Mouse (Mus musculus): ENCODE data around the gene Ikzf2. TPM values are rescaled to one million over a fixed set of nuclear protein-coding genes. Genes with fewer than 3 reads are reported as not detected.

Gene Ikzf2
- polyA plus RNA-seq, 1 experiment from 2014 or later: 3.4 TPM

DNA sequence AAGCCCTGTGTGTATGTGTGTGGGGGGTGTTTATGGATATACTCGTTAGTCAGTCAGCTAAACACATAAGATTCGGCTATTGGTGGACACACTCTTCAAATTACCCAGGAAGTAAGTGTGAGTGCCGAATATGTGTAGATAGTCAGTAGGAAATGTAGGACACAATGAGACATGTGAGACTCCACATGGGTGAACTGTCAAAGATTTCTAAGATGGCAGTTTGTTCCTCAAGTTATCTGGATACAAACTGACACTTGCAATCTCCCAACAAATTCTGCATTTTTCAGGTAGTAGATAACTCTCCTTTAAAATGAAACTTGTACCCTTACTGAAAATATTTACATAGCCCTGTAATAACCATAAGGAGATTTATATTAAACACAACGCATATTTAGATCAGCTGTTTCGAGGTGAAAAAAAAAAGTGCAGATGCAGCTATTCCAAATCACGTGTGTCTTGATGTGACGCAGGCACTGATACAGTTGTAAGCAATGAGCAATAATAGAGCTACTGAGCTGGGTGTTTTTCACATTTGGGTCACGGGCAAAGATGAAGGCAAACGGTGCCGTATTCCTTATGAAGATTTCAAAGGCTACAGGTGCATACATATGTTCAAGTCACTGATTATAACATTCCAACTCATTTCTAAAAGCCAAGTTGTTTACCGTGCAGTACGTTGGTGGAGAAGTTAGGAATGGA, 87.8 kb downstream of the Ikzf2 start:
- Histone ChIP-seq H3K4me3 (ENCODE audit: low read depth, low read length) (no peak overlapping the region), H3K36me3 (ENCODE audit: control insufficient read depth, insufficient read depth, low read length) (no peaks in the 10 kb centered on the region), H3K27me3 (ENCODE audit: control insufficient read depth, insufficient read depth, low read length) (no peaks in the 10 kb centered on the region), H3K9ac (ENCODE audit: low read length) (no peak overlapping the region), H3K9me3 (ENCODE audit: control insufficient read depth, low read length) (no peaks in the 10 kb centered on the region), H3K27ac (ENCODE audit: low read depth, low read length) (no peak overlapping the region), H3K4me2 (ENCODE audit: low read depth) (no peak overlapping the region), H3K4me1 (ENCODE audit: control insufficient read depth, insufficient read depth, low read length) (no peaks in the 10 kb centered on the region)
- ATAC-seq (ENCODE audit: insufficient read depth, low FRiP score, low TSS enrichment) (no peak), DNase-seq (ENCODE audit: low spot score) (no peak)
- 93% methylated on average over 12 of the region's 12 CpGs for WGBS

DNA sequence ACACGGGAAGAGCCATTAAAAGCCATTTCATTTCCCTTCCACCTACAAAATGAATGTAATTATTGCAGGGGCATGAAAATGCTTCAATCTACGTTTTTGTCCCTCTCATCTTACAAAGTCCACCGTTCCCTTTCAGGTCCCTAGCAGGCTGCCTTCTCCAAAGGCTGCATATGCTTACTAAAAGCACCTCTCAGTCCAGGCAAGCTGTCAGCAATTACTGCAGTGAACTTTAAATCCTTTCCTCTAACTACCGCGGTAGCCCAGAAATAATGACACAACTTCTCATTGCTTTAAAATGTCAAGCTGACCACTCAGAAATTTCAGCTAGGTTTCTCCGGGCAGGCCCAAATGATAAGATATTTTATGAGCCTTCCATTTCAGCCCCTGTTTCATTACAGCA, 95.2 kb downstream of the Ikzf2 start:
- Histone ChIP-seq H3K4me2 (ENCODE audit: low read depth) (no peak overlapping the region), H3K27me3 (ENCODE audit: control insufficient read depth, insufficient read depth, low read length) (no peaks in the 10 kb centered on the region), H3K4me3 (ENCODE audit: low read depth, low read length) (no peak overlapping the region), H3K4me1 (ENCODE audit: control insufficient read depth, insufficient read depth, low read length) (no peaks in the 10 kb centered on the region), H3K9me3 (ENCODE audit: control insufficient read depth, low read length) (no peaks in the 10 kb centered on the region), H3K36me3 (ENCODE audit: control insufficient read depth, insufficient read depth, low read length) (no peaks in the 10 kb centered on the region), H3K9ac (ENCODE audit: low read length) (no peak overlapping the region), H3K27ac (ENCODE audit: low read depth, low read length) (no peak overlapping the region)
- no peak for ATAC-seq (ENCODE audit: insufficient read depth, low FRiP score, low TSS enrichment)
- 49% methylated on average over 6 of the region's 6 CpGs for WGBS
- no peak for DNase-seq (ENCODE audit: low spot score)

DNA sequence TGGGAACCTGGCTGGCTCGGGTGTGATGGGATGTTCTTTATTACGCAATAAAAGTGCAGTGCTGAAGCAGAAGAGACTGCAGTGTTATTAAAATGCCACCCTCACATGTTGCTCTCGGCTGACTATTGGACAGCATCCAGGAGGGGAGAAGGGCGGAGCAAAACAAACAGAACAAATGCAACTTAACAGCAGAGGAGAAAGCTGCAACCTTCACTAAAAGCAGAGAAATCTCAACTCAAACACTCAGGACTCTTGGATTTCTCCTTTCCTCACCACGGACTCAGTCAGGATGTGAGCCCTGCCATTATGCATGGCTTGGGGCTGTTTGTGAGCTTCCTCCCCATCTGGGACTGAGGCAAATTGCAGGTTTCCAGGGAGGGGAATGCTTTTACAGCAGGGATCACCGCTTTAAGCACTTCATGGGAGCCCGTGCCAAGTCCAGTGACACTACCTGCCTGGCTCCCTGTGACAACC, 95.7 kb downstream of the Ikzf2 start:
- ATAC-seq (ENCODE audit: insufficient read depth, low FRiP score, low TSS enrichment) (no peak), DNase-seq (ENCODE audit: low spot score) (no peak)
- no peaks in the 10 kb centered on the region for H3K27me3 ChIP-seq (ENCODE audit: control insufficient read depth, insufficient read depth, low read length)
- H3K4me3 ChIP-seq (ENCODE audit: low read depth, low read length): no peak overlapping the region
- no peaks in the 10 kb centered on the region for H3K9me3 ChIP-seq (ENCODE audit: control insufficient read depth, low read length)
- WGBS: 42% methylated on average over 7 of the region's 7 CpGs
- H3K4me1 ChIP-seq (ENCODE audit: control insufficient read depth, insufficient read depth, low read length): no peaks in the 10 kb centered on the region
- no peak overlapping the region for H3K4me2 ChIP-seq (ENCODE audit: low read depth)
- H3K9ac ChIP-seq (ENCODE audit: low read length): no peak overlapping the region
- no peak overlapping the region for H3K27ac ChIP-seq (ENCODE audit: low read depth, low read length)
- H3K36me3 ChIP-seq (ENCODE audit: control insufficient read depth, insufficient read depth, low read length): no peaks in the 10 kb centered on the region

DNA sequence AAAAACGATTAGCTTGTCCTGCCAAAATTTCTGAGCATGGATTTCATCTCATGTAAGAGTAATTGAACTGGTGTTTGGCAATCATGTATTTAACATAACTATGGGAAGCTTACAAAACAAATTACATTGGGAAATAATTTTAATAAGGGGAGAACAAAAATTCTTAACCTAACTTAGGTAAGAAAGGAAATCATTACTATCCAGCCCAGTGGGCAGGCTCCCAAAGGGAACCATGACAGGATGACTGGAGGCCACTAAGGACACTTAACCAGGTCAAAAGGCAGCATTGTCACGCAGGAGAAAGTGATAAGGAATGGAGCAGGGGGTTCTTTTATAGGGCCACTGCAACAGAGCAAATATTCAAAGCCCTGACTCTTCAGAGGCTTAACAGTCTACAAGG, 101.5 kb downstream of the Ikzf2 start:
- Histone ChIP-seq H3K4me3 (ENCODE audit: low read depth, low read length) (no peak overlapping the region), H3K36me3 (ENCODE audit: control insufficient read depth, insufficient read depth, low read length) (no peaks in the 10 kb centered on the region), H3K4me2 (ENCODE audit: low read depth) (no peak overlapping the region), H3K27ac (ENCODE audit: low read depth, low read length) (no peak overlapping the region), H3K9ac (ENCODE audit: low read length) (no peak overlapping the region), H3K4me1 (ENCODE audit: control insufficient read depth, insufficient read depth, low read length) (no peaks in the 10 kb centered on the region), H3K27me3 (ENCODE audit: control insufficient read depth, insufficient read depth, low read length) (no peaks in the 10 kb centered on the region), H3K9me3 (ENCODE audit: control insufficient read depth, low read length) (no peaks in the 10 kb centered on the region)
- no peak for DNase-seq (ENCODE audit: low spot score)
- ATAC-seq (ENCODE audit: insufficient read depth, low FRiP score, low TSS enrichment): no peak
- 81% methylated on average over 2 of the region's 2 CpGs for WGBS

DNA sequence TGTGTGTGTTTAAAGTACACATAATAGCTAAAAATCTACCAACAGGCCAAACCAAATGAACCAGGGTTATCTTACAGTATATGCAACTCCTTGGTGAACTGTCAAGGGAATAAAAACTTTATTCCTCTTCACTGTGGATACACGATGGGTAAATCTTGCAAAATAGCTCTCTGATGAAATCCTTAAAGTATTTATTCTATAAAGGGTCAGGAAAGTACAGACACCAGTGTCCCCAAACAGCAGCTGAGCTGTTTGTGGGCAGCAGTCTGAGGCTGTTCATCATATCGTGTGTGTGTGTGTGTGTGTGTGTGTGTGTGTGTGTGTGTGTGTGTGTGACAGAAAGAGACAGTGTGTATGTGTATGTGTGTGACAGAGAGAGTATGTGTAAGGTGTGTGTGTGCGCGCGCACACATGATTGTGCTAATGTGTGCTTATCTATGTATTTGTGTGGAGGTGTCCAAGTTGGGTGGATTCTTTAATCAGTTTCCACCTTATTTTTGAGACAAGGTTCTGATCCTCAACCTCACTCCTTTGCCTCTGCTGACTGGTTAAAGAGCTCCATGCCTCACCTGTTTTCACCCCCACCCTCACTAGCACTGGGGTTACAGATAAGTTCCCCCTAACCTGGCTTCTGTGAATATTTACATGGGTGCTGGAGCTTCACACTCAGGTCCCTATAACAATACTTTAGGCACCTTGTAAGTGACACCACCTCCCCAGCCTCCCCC, 102.9 kb downstream of the Ikzf2 start:
- Histone ChIP-seq H3K4me1 (ENCODE audit: control insufficient read depth, insufficient read depth, low read length) (no peaks in the 10 kb centered on the region), H3K4me3 (ENCODE audit: low read depth, low read length) (no peak overlapping the region), H3K27ac (ENCODE audit: low read depth, low read length) (no peak overlapping the region), H3K36me3 (ENCODE audit: control insufficient read depth, insufficient read depth, low read length) (no peaks in the 10 kb centered on the region), H3K9me3 (ENCODE audit: control insufficient read depth, low read length) (no peaks in the 10 kb centered on the region), H3K9ac (ENCODE audit: low read length) (no peak overlapping the region), H3K4me2 (ENCODE audit: low read depth) (no peak overlapping the region), H3K27me3 (ENCODE audit: control insufficient read depth, insufficient read depth, low read length) (no peaks in the 10 kb centered on the region)
- WGBS: 97% methylated on average over 5 of the region's 5 CpGs
- DNase-seq (ENCODE audit: low spot score) (no peak), ATAC-seq (ENCODE audit: insufficient read depth, low FRiP score, low TSS enrichment) (no peak)

DNA sequence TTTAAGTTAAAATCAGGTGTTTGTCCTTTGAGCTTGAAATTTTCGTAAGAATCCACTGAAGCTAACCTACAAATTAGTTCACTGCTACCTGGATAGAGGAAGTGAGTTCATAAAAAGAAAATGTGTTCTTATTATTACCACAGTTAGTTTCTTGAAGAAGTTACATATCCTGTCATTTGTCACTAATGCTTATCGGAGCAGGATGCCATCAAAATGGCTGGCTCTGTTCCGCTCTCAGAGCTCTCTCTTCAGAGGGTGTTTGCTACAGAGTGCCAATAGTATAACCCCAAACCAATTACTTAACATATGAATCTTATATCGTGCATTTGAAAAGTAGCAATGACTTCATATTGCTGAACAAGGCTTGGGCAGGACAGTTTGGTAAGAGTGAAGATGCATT, 108.1 kb downstream of the Ikzf2 start:
- Histone ChIP-seq H3K4me2 (ENCODE audit: low read depth) (no peak overlapping the region), H3K9me3 (ENCODE audit: control insufficient read depth, low read length) (no peaks in the 10 kb centered on the region), H3K4me1 (ENCODE audit: control insufficient read depth, insufficient read depth, low read length) (no peaks in the 10 kb centered on the region), H3K36me3 (ENCODE audit: control insufficient read depth, insufficient read depth, low read length) (no peaks in the 10 kb centered on the region), H3K27ac (ENCODE audit: low read depth, low read length) (no peak overlapping the region), H3K9ac (ENCODE audit: low read length) (no peak overlapping the region), H3K4me3 (ENCODE audit: low read depth, low read length) (no peak overlapping the region), H3K27me3 (ENCODE audit: control insufficient read depth, insufficient read depth, low read length) (no peaks in the 10 kb centered on the region)
- WGBS: 94% methylated on average over 4 of the region's 4 CpGs
- ATAC-seq (ENCODE audit: insufficient read depth, low FRiP score, low TSS enrichment) (no peak), DNase-seq (ENCODE audit: low spot score) (no peak)

DNA sequence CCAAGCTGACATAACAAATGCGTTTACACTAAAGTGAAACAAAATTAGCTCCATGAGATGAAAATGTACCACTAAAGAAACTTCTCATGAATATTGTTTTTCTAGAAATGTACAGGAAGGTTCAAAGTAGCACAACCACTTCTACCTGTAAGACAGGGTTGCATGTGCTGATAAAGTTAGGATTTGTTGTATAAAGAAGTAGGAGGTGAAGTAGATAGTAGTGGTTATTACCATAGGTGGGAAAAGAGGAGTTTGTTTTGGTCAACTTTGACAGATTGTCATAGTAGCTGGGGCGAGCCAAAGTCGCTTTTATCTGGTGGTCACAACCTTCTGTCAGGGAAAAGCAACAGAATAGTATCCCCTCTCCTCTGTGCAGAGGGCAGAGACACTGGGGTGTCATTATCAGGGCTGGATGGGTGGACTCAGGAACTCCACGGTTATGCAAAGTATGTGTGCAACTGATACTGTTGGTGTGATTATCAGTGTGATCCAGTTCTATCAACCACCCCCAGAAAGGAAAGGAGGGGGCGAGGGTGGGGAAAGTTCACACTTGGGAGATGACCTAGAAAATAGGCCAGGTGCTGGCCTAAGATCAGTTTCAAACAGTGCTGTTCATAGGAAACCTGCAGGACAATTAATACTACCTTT, 127.5 kb downstream of the Ikzf2 start:
- 85% methylated on average over 5 of the region's 5 CpGs for WGBS
- no peaks in the 10 kb centered on the region for H3K36me3 ChIP-seq (ENCODE audit: control insufficient read depth, insufficient read depth, low read length)
- ATAC-seq (ENCODE audit: insufficient read depth, low FRiP score, low TSS enrichment): no peak

DNA sequence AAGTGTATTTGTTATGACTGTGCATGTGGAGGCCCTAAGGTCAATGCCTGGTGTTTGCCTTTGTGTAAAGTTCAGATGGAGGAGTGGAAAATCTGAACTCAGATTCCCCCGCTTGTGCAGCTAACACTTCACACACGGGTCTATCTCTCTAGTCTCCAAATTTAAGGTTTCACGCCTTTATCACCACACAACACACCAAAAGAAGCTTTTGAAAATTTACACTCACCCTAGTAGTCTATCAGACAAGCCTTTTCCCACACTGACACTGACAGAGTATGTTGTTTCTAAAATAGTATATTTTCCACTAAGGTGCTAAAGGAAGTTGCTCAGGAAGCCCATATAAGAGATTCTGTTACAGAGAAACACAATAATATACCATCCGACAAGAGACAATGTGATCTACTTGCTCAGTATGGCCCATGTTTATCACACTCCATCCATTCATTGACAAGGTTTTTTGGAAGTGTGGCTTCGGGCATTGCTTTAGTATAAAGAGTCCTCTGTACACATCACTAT, 131.4 kb downstream of the Ikzf2 start:
- Histone ChIP-seq H3K27ac (ENCODE audit: low read depth, low read length) (no peak overlapping the region), H3K27me3 (ENCODE audit: control insufficient read depth, insufficient read depth, low read length) (no peaks in the 10 kb centered on the region), H3K4me2 (ENCODE audit: low read depth) (no peak overlapping the region), H3K4me1 (ENCODE audit: control insufficient read depth, insufficient read depth, low read length) (no peaks in the 10 kb centered on the region), H3K4me3 (ENCODE audit: low read depth, low read length) (no peak overlapping the region), H3K36me3 (ENCODE audit: control insufficient read depth, insufficient read depth, low read length) (no peaks in the 10 kb centered on the region), H3K9ac (ENCODE audit: low read length) (no peak overlapping the region), H3K9me3 (ENCODE audit: control insufficient read depth, low read length) (no peaks in the 10 kb centered on the region)
- ATAC-seq (ENCODE audit: insufficient read depth, low FRiP score, low TSS enrichment) (no peak), DNase-seq (ENCODE audit: low spot score) (no peak)
- WGBS: 88% methylated on average over 5 of the region's 5 CpGs

More for the DNA sequence above, 127.5 kb downstream of the Ikzf2 start:
- no peak overlapping the region for H3K4me2 ChIP-seq (ENCODE audit: low read depth)
- no peaks in the 10 kb centered on the region for H3K9me3 ChIP-seq (ENCODE audit: control insufficient read depth, low read length)
- no peak overlapping the region for H3K27ac ChIP-seq (ENCODE audit: low read depth, low read length)
- DNase-seq (ENCODE audit: low spot score): no peak
- H3K27me3 ChIP-seq (ENCODE audit: control insufficient read depth, insufficient read depth, low read length): no peaks in the 10 kb centered on the region
- H3K9ac ChIP-seq (ENCODE audit: low read length): no peak overlapping the region
- H3K4me1 ChIP-seq (ENCODE audit: control insufficient read depth, insufficient read depth, low read length): no peaks in the 10 kb centered on the region
- H3K4me3 ChIP-seq (ENCODE audit: low read depth, low read length): no peak overlapping the region
